ENCODE assay signal across 7 mouse cellular contexts in the genomic region with DNA sequence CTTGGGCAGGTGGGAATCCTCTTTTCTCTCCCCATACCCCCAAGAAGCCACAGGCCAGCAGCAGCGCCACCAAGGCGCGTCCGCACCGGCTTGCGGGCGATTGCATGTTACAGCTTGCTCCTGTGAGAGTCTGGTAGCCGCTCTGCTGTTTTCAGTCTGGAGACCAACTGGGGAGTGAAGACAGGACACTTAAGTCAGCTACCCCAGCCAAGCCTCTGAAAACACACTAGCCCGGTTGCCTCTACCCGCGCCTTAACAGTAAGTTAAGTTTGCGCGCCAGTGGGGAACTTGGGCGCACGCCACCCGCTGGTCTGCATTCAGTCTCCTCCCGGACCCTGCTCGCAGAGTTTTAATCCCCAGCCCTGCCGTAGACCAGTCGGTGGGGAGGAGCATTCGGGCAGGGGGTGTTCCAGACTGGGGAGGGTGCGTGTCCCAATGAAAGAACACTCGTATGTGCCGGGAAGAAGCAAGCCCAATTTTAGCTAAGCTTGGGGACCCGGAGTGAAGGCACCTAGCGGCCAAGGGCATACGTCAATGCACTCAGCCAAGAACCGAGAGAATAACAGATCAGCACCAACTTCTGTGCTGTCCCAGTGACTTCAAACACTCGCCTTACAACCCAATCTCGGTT. TPM values are rescaled to one million over a fixed set of nuclear protein-coding genes. Genes with fewer than 3 reads are reported as not detected.
A peak's percentile ranks its signal among the peaks of the same experiment; 100 is the strongest.
DNase-seq lines count a peak whose midpoint lies in the region; ATAC-seq and TF ChIP-seq lines count a peak whose summit lies in the region.

No protein-coding gene starts in this region.

- H3K9me3 ChIP-seq in intestine, embryonic 16.5 days (ENCODE audit: control insufficient read depth, low read length), result no peaks in the 10 kb centered on the region
- H3K9me3 ChIP-seq in limb, embryonic 15.5 days, result no peaks in the 10 kb centered on the region
- no peaks in the 10 kb centered on the region for H3K9me3 ChIP-seq in midbrain, embryonic 13.5 days
- no peaks in the 10 kb centered on the region for H3K9me3 ChIP-seq in stomach, postnatal 0 days (ENCODE audit: control insufficient read depth, low read length)

- peak; percentile 68 for ATAC-seq in granulocyte monocyte progenitor cell, adult 5-6 weeks (replicated peaks; ENCODE audit: poor library complexity, severe bottlenecking)
- peak; percentile 79 for ATAC-seq in intestine, embryonic 16.5 days
- ATAC-seq in limb, embryonic 15.5 days (ENCODE audit: insufficient number of reproducible peaks, low FRiP score, low TSS enrichment, low read depth), result peak; percentile 61; the same call in 1 of the 2 replicates
- peak; percentile 88 for ATAC-seq in midbrain, embryonic 13.5 days
- ATAC-seq in stomach, postnatal 0 days (ENCODE audit: low FRiP score, low TSS enrichment), result peak; percentile 77

- peak overlapping the region; percentile 72 for H3K9ac ChIP-seq in intestine, embryonic 16.5 days (ENCODE audit: low read depth, low read length)
- 0 out of 2 replicates have a peak overlapping the region, but pooled peaks have one; percentile 11 for H3K9ac ChIP-seq in limb, embryonic 15.5 days
- H3K9ac ChIP-seq in midbrain, embryonic 13.5 days (replicated peaks), result peak overlapping the region; percentile 68
- peak overlapping the region; percentile 65 for H3K9ac ChIP-seq in stomach, postnatal 0 days (ENCODE audit: low read length)

- peak; percentile 64 for DNase-seq in adrenal gland, postnatal 14 days
- peak; percentile 68 for DNase-seq in embryo, embryonic 10.5 days (ENCODE audit: low spot score)
- DNase-seq in stomach, postnatal 0 days (ENCODE audit: low spot score), result peak; percentile 44

- H3K4me1 ChIP-seq in intestine, embryonic 16.5 days (ENCODE audit: control insufficient read depth, insufficient read depth, low read length), result peaks cover 6% of the 10 kb centered on the region; the same call in 1 of the 2 replicates
- peaks cover 14% of the 10 kb centered on the region for H3K4me1 ChIP-seq in limb, embryonic 15.5 days
- H3K4me1 ChIP-seq in midbrain, embryonic 13.5 days (replicated peaks), result peaks cover 26% of the 10 kb centered on the region
- no peaks in the 10 kb centered on the region; the same call in 1 of the 2 replicates for H3K4me1 ChIP-seq in stomach, postnatal 0 days (replicated peaks; ENCODE audit: control insufficient read depth, insufficient read depth)

- TF ChIP-seq CTCF in stomach, postnatal 0 days (IDR thresholded peaks at IDR 0.05; ENCODE audit: low read depth), result peak; percentile 38; the same call in 1 of the 2 replicates

- H3K36me3 ChIP-seq in intestine, embryonic 16.5 days (ENCODE audit: control insufficient read depth, insufficient read depth, low read length), result no peaks in the 10 kb centered on the region
- no peaks in the 10 kb centered on the region for H3K36me3 ChIP-seq in limb, embryonic 15.5 days
- H3K36me3 ChIP-seq in midbrain, embryonic 13.5 days, result no peaks in the 10 kb centered on the region
- H3K36me3 ChIP-seq in stomach, postnatal 0 days (ENCODE audit: control insufficient read depth, insufficient read depth, low read length), result no peaks in the 10 kb centered on the region

- peak overlapping the region; percentile 57 for H3K4me3 ChIP-seq in intestine, embryonic 16.5 days (ENCODE audit: low read length)
- peak overlapping the region; percentile 45 for H3K4me3 ChIP-seq in limb, embryonic 15.5 days
- H3K4me3 ChIP-seq in midbrain, embryonic 13.5 days (replicated peaks), result peak overlapping the region; percentile 58
- peak overlapping the region; percentile 51 for H3K4me3 ChIP-seq in stomach, postnatal 0 days (ENCODE audit: low read depth, low read length)

- WGBS in intestine, embryonic 16.5 days, result 1% methylated on average over 30 of the region's 30 CpGs
- WGBS in limb, embryonic 15.5 days, result under 1% methylated on average over 30 of the region's 30 CpGs
- under 1% methylated on average over 30 of the region's 30 CpGs for WGBS in midbrain, embryonic 13.5 days
- under 1% methylated on average over 30 of the region's 30 CpGs for WGBS in stomach, postnatal 0 days

- TF ChIP-seq EP300 in stomach, postnatal 0 days (optimal IDR thresholded peaks at IDR 0.05), result no peak

- H3K27me3 ChIP-seq in intestine, embryonic 16.5 days (replicated peaks; ENCODE audit: control insufficient read depth, insufficient read depth, low read length), result peaks cover 6% of the 10 kb centered on the region; the same call in 1 of the 2 replicates
- peaks cover 31% of the 10 kb centered on the region for H3K27me3 ChIP-seq in limb, embryonic 15.5 days
- H3K27me3 ChIP-seq in midbrain, embryonic 13.5 days, result no peaks in the 10 kb centered on the region
- H3K27me3 ChIP-seq in stomach, postnatal 0 days (ENCODE audit: control insufficient read depth, insufficient read depth, low read length), result no peaks in the 10 kb centered on the region

- peak overlapping the region; percentile 82 for H3K27ac ChIP-seq in intestine, embryonic 16.5 days (ENCODE audit: low read length)
- no peak overlapping the region for H3K27ac ChIP-seq in limb, embryonic 15.5 days
- peak overlapping the region; percentile 74 for H3K27ac ChIP-seq in midbrain, embryonic 13.5 days
- H3K27ac ChIP-seq in stomach, postnatal 0 days (replicated peaks), result peak overlapping the region; percentile 83

- peak overlapping the region; percentile 80 for H3K4me2 ChIP-seq in intestine, embryonic 16.5 days (ENCODE audit: low read depth, low read length)
- H3K4me2 ChIP-seq in limb, embryonic 15.5 days, result peak overlapping the region; percentile 91
- H3K4me2 ChIP-seq in midbrain, embryonic 13.5 days (replicated peaks), result peak overlapping the region; percentile 96
- peak overlapping the region; percentile 71 for H3K4me2 ChIP-seq in stomach, postnatal 0 days (replicated peaks; ENCODE audit: low read depth)

RNA-seq across cellular contexts. Expression of a gene that starts 0.7 kb away (rescaled TPM):
- total RNA-seq in adrenal gland, postnatal 14 days (2021), result 44.5 and 52.8 TPM in 2 replicates
- total RNA-seq in granulocyte monocyte progenitor cell, adult 5-6 weeks (2014; fragmentation: Nextera tagmentation), result 0.60 and 3.1 TPM in 2 replicates
- total RNA-seq in granulocyte monocyte progenitor cell, adult 5-6 weeks (2017), result 0.34 and 0.93 TPM in 2 replicates
- polyA plus RNA-seq in intestine, embryonic 16.5 days (2015; fragmentation: Nextera tagmentation; extraction: Ambion mirVana), result 125 and 133 TPM in 2 replicates
- polyA plus RNA-seq in limb, embryonic 15.5 days (2015; fragmentation: Nextera tagmentation; extraction: Ambion mirVana), result 21.6 and 28.1 TPM in 2 replicates
- polyA plus RNA-seq in midbrain, embryonic 13.5 days (2015; fragmentation: Nextera tagmentation; extraction: Ambion mirVana), result 86.9 and 105 TPM in 2 replicates
- polyA plus RNA-seq in stomach, postnatal 0 days (2015; fragmentation: Nextera tagmentation; extraction: Ambion mirVana), result 43.8 and 53.7 TPM in 2 replicates

Comparison
In these comparisons a context has a peak if more than half of its experiments do, and no peak if none do; other contexts are left out.
1. H3K9ac ChIP-seq: peak in every context shown above with its lines; median percentile 72 in intestine, embryonic 16.5 days; 68 in midbrain, embryonic 13.5 days; 65 in stomach, postnatal 0 days; 11 in limb, embryonic 15.5 days.